Comparison of ENCODE assay signal across 7 mouse cellular contexts in the genomic region with DNA sequence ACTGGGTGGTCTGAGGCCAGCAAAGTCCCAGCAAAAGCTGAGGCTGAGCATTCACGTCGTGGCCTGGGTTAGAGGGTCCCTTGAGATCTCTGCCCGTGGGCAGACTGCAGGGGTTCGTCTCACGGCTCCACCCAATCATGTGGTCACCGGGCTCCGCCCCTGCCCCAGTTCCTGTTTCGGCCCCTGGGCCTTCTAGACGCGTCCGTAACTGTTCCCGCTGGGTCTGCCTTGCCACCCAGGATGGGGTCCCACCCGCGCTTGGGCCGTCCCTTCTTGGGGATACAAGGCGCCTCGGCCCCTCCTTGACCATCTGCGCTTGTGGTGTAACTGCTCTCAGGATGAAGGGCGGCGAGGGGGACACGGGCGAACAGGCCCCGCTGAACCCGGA. TPM values are rescaled to one million over a fixed set of nuclear protein-coding genes. Genes with fewer than 3 reads are reported as not detected.
DNase-seq lines count a peak whose midpoint lies in the region; ATAC-seq and TF ChIP-seq lines count a peak whose summit lies in the region.

A gene (plus strand): TSS at position 165 of the 388 bp plus-strand sequence.

- peak within 1 kb of the TSS; percentile 60 for H3K4me3 ChIP-seq in intestine, embryonic 15.5 days (replicated peaks)
- H3K4me3 ChIP-seq in midbrain, embryonic 11.5 days (ENCODE audit: low read depth, low read length) = peak within 1 kb of the TSS; percentile 42
- peak within 1 kb of the TSS; percentile 79 for H3K4me3 ChIP-seq in small intestine, adult 2 months (ENCODE audit: low read depth, low read length)

- under 1% methylated on average over 24 of the region's 24 CpGs for WGBS in intestine, embryonic 15.5 days
- WGBS in midbrain, embryonic 11.5 days = 2% methylated on average over 24 of the region's 24 CpGs
- under 1% methylated on average over 24 of the region's 24 CpGs for WGBS in small intestine, adult 2 months

- no peak for TF ChIP-seq CTCF in small intestine, adult 2 months (IDR thresholded peaks at IDR 0.05; ENCODE audit: extremely low read depth, insufficient read length, insufficient replicate concordance, low read depth, low read length)

- peak within 1 kb of the TSS; percentile 89 for H3K4me2 ChIP-seq in intestine, embryonic 15.5 days (replicated peaks)
- H3K4me2 ChIP-seq in midbrain, embryonic 11.5 days = peak within 1 kb of the TSS; percentile 80

- intact Hi-C loops in gastrocnemius, postnatal 36 days (cut with DNase I) = no loop called here
- intact Hi-C loops in left cerebral cortex, postnatal 4 days (cut with DNase I) = no loop called here

- H3K4me1 ChIP-seq in intestine, embryonic 15.5 days (replicated peaks) = peaks cover 23% of the 10 kb centered on the region
- peaks cover 23% of the 10 kb centered on the region for H3K4me1 ChIP-seq in midbrain, embryonic 11.5 days (ENCODE audit: control insufficient read depth, insufficient read depth, low read length)
- peaks cover 9% of the 10 kb centered on the region for H3K4me1 ChIP-seq in small intestine, adult 2 months (ENCODE audit: control insufficient read depth, insufficient read depth, insufficient read length, low read length)

- peak within 1 kb of the TSS; percentile 89 for H3K9ac ChIP-seq in intestine, embryonic 15.5 days
- H3K9ac ChIP-seq in midbrain, embryonic 11.5 days (ENCODE audit: low read length) = peak within 1 kb of the TSS; percentile 82

- peak; percentile 87 for ATAC-seq in intestine, embryonic 15.5 days
- ATAC-seq in midbrain, embryonic 11.5 days (ENCODE audit: low FRiP score) = peak; percentile 59

- no peaks in the 10 kb centered on the region for H3K27me3 ChIP-seq in intestine, embryonic 15.5 days (replicated peaks)
- no peaks in the 10 kb centered on the region; the same call in 1 of the 2 replicates for H3K27me3 ChIP-seq in midbrain, embryonic 11.5 days (ENCODE audit: control insufficient read depth, insufficient read depth, low read length)
- no peaks in the 10 kb centered on the region for H3K27me3 ChIP-seq in small intestine, adult 2 months (ENCODE audit: control insufficient read depth, insufficient read depth, low read length)

- no peaks in the 10 kb centered on the region for H3K9me3 ChIP-seq in intestine, embryonic 15.5 days
- H3K9me3 ChIP-seq in midbrain, embryonic 11.5 days (ENCODE audit: control insufficient read depth, low read length) = no peaks in the 10 kb centered on the region

- TF ChIP-seq POLR2A in small intestine, adult 2 months (IDR thresholded peaks at IDR 0.05; ENCODE audit: low read depth, low read length) = peak; percentile 77

- DNase-seq in adrenal gland, adult 18-20 months (ENCODE audit: low spot score in 2 of 2) = peak; percentile 87 to 89
- DNase-seq in embryo, embryonic 11.5 days (ENCODE audit: low read depth, low spot score) = peak; percentile 66
- DNase-seq in gastrocnemius, postnatal 36 days = peak; percentile 82 to 90
- DNase-seq in left cerebral cortex, postnatal 4 days = peak; percentile 76
- peak; percentile 96 for DNase-seq in midbrain, embryonic 11.5 days (ENCODE audit: low spot score, missing footprints)

- peaks cover 15% of the 10 kb centered on the region; the same call in 1 of the 2 replicates for H3K36me3 ChIP-seq in intestine, embryonic 15.5 days
- H3K36me3 ChIP-seq in midbrain, embryonic 11.5 days (ENCODE audit: control insufficient read depth, insufficient read depth, low read length) = peaks cover 10% of the 10 kb centered on the region
- peaks cover 9% of the 10 kb centered on the region; the same call in 1 of the 2 replicates for H3K36me3 ChIP-seq in small intestine, adult 2 months (ENCODE audit: control insufficient read depth, insufficient read depth, low read length)

- peak within 1 kb of the TSS; percentile 91 for H3K27ac ChIP-seq in intestine, embryonic 15.5 days
- peak within 1 kb of the TSS; percentile 30 for H3K27ac ChIP-seq in midbrain, embryonic 11.5 days (ENCODE audit: low read depth, low read length)
- H3K27ac ChIP-seq in small intestine, adult 2 months (ENCODE audit: insufficient read depth, low read depth, low read length) = peak within 1 kb of the TSS; percentile 76

RNA-seq across cellular contexts. Expression of the gene that starts here (rescaled TPM):
- total RNA-seq in adrenal gland, adult 18-20 months (2021) = 10 to 100 TPM; 28.5 to 30.7 TPM
- total RNA-seq in gastrocnemius, postnatal 36 days (2021) = 1 to 10 TPM; 8.4 to 9.2 TPM
- 22.9 and 25.5 TPM in 2 replicates for polyA plus RNA-seq in intestine, embryonic 15.5 days (2015; fragmentation: Nextera tagmentation; extraction: Ambion mirVana)
- total RNA-seq in left cerebral cortex, postnatal 4 days (2021) = 10 to 100 TPM; 14.2 to 15.1 TPM
- polyA plus RNA-seq in midbrain, embryonic 11.5 days (2014; fragmentation: Nextera tagmentation; extraction: Ambion mirVana) = 6.1 and 6.3 TPM in 2 replicates
- polyA plus RNA-seq in small intestine, adult 2 months (2012; rRNA removed) = 17.9 and 21.3 TPM in 2 replicates

Comparison
In these comparisons a context has a peak if more than half of its experiments do, and no peak if none do; other contexts are left out.
1. Peak in every context shown above with its lines: DNase-seq, ATAC-seq, H3K4me3 ChIP-seq and H3K27ac ChIP-seq.
2. H3K27ac ChIP-seq: peak in every context shown above with its lines; median percentile 91 in intestine, embryonic 15.5 days; 76 in small intestine, adult 2 months; 30 in midbrain, embryonic 11.5 days.